Mouse (Mus musculus): ENCODE measurements around the gene Gm17387. TPM values are rescaled to one million over a fixed set of nuclear protein-coding genes. Genes with fewer than 3 reads are reported as not detected.

Gm17387 gene
- polyA plus RNA-seq, 1 experiment from 2014 or later: not detected

DNA sequence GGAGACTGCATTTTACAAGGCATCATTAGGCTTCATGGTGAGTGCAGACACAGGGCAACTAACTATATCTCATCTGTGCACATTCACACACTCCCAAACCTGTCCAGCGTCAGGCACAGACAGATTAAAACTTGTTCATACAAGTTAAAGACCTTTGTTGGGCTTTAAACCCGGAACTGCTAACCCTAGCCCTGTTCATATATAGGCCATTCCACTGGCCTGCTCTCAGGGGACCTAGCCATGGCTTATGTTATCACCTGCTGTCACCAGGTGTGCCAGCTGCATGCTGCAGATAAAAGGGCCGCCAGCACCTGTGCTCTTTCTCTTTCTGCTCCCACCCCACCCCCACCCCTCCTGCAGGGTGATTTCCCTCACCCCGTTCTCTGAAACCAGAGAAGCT, 13.6 kb downstream of the Gm17387 start:
- no peaks in the 10 kb centered on the region for H3K27me3 ChIP-seq (ENCODE audit: control insufficient read depth, insufficient read depth, low read length)
- no peak for ATAC-seq (ENCODE audit: insufficient number of reproducible peaks, insufficient read depth, low FRiP score, low read depth)
- H3K4me1 ChIP-seq (ENCODE audit: control insufficient read depth in 2 of 2, insufficient read depth in 2 of 2, low read length in 2 of 2): peaks cover 8 to 11% of the 10 kb centered on the region in 2 experiments
- no peak overlapping the region for H3K9ac ChIP-seq (ENCODE audit: low read length)
- 41% methylated on average over 4 of the region's 4 CpGs for WGBS
- H3K4me2 ChIP-seq (ENCODE audit: low read length): no peak overlapping the region
- H3K27ac ChIP-seq (replicated peaks in 1 of 2; ENCODE audit: control insufficient read depth in 1 of 2, insufficient read depth in 1 of 2, low read depth in 2 of 2, low read length in 2 of 2): no peak overlapping the region
- H3K4me3 ChIP-seq (ENCODE audit: control insufficient read depth in 1 of 2, insufficient read depth in 1 of 2, low read depth in 1 of 2, low read length in 2 of 2): no peak overlapping the region
- no peaks in the 10 kb centered on the region for H3K36me3 ChIP-seq (ENCODE audit: control insufficient read depth, insufficient read depth, low read length)
- no peaks in the 10 kb centered on the region for H3K9me3 ChIP-seq (ENCODE audit: control insufficient read depth, low read length)

DNA sequence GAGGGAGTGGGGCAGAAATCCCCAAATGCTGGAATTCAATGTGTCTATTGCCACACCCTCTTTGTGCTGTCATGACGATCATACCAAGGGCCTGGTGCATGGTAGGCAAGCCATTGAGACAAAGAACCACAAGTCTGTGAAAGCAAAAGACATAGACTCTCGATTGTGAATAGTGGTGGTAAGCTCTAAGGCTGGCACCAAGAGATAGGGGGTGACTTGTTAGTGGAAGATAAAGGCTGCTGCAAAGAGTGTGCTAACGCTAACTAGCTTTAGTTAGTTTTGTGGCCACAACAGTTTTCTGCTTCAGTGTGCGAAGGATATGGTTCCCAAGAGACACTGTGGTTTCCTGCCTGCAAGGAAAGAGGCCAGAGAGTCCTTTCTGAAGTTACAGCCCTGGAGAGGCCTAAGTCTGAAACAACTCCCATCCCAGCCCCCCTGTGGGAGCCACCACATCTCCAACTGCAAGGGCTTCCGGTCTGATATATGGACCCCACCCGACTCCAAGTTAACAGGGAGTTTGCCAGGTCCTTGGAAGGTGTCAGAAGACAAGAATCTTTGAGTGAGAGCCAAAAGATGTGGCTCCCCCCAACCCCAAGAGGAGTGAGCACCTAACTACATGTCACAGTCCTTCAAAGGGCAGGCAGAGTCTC, 18.1 kb downstream of the Gm17387 start:
- WGBS: 53% methylated on average over 6 of the region's 6 CpGs
- no peak for ATAC-seq (ENCODE audit: insufficient number of reproducible peaks, insufficient read depth, low FRiP score, low read depth)

DNA sequence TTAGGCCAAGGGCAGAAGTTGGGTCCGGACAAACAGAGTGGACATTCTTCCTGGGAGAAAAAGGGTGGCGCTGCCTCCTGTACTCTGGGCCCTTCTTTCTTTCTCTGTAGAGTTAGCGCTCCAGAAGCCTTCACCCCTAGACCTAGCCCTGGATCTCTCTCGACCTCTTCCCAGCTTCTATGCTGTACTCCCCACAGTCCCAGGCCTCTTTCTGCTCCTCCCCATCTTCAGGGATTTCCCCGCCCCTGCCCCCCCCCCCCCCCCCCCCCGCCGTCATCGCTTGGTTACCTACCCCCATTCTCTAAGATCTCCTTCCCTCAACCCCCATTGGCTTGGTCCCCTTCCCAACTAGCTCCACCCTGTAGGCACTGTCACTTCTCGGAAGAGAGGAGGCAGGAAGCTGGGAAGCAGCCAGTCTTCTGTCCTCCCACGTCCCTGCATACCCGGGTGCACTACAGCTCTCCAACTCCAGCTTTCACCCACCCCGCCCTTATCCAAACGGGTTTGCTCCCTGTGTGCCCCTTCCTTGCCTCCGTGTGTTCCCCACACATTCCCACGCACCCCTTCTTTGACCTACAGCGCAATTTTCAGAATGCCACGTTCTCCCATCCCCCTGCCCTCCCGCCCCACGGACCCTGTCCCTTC, 18.8 kb downstream of the Gm17387 start:
- peak; percentile 85 for ATAC-seq (ENCODE audit: insufficient number of reproducible peaks, insufficient read depth, low FRiP score, low read depth)
- H3K4me2 ChIP-seq (ENCODE audit: low read length): peak overlapping the region; percentile 85
- H3K9ac ChIP-seq (ENCODE audit: low read length): peak overlapping the region; percentile 58; the same call in 1 of the 2 replicates
- peak overlapping the region; percentile 85 to 86 for H3K27ac ChIP-seq (replicated peaks in 1 of 2; ENCODE audit: control insufficient read depth in 1 of 2, insufficient read depth in 1 of 2, low read depth in 2 of 2, low read length in 2 of 2)
- WGBS: 2% methylated on average over 14 of the region's 19 CpGs
- no peaks in the 10 kb centered on the region for H3K36me3 ChIP-seq (ENCODE audit: control insufficient read depth, insufficient read depth, low read length)
- H3K9me3 ChIP-seq (ENCODE audit: control insufficient read depth, low read length): no peaks in the 10 kb centered on the region
- peaks cover 6 to 10% of the 10 kb centered on the region in 2 experiments; a peak in 3 of 4 replicates for H3K4me1 ChIP-seq (ENCODE audit: control insufficient read depth in 2 of 2, insufficient read depth in 2 of 2, low read length in 2 of 2)
- H3K27me3 ChIP-seq (ENCODE audit: control insufficient read depth, insufficient read depth, low read length): no peaks in the 10 kb centered on the region
- peak overlapping the region; percentile 36 to 38 for H3K4me3 ChIP-seq (ENCODE audit: control insufficient read depth in 1 of 2, insufficient read depth in 1 of 2, low read depth in 1 of 2, low read length in 2 of 2)

More for the DNA sequence above, 18.1 kb downstream of the Gm17387 start:
- H3K4me2 ChIP-seq (ENCODE audit: low read length): peak overlapping the region; percentile 85; the same call in 1 of the 2 replicates
- peaks cover 6 to 10% of the 10 kb centered on the region in 2 experiments; a peak in 3 of 4 replicates for H3K4me1 ChIP-seq (ENCODE audit: control insufficient read depth in 2 of 2, insufficient read depth in 2 of 2, low read length in 2 of 2)
- H3K36me3 ChIP-seq (ENCODE audit: control insufficient read depth, insufficient read depth, low read length): no peaks in the 10 kb centered on the region
- no peaks in the 10 kb centered on the region for H3K27me3 ChIP-seq (ENCODE audit: control insufficient read depth, insufficient read depth, low read length)
- H3K4me3 ChIP-seq (ENCODE audit: control insufficient read depth in 1 of 2, insufficient read depth in 1 of 2, low read depth in 1 of 2, low read length in 2 of 2): no peak overlapping the region
- no peaks in the 10 kb centered on the region for H3K9me3 ChIP-seq (ENCODE audit: control insufficient read depth, low read length)
- no peak overlapping the region for H3K9ac ChIP-seq (ENCODE audit: low read length)
- H3K27ac ChIP-seq (replicated peaks in 1 of 2; ENCODE audit: control insufficient read depth in 1 of 2, insufficient read depth in 1 of 2, low read depth in 2 of 2, low read length in 2 of 2): peak overlapping the region; percentile 71 to 85

DNA sequence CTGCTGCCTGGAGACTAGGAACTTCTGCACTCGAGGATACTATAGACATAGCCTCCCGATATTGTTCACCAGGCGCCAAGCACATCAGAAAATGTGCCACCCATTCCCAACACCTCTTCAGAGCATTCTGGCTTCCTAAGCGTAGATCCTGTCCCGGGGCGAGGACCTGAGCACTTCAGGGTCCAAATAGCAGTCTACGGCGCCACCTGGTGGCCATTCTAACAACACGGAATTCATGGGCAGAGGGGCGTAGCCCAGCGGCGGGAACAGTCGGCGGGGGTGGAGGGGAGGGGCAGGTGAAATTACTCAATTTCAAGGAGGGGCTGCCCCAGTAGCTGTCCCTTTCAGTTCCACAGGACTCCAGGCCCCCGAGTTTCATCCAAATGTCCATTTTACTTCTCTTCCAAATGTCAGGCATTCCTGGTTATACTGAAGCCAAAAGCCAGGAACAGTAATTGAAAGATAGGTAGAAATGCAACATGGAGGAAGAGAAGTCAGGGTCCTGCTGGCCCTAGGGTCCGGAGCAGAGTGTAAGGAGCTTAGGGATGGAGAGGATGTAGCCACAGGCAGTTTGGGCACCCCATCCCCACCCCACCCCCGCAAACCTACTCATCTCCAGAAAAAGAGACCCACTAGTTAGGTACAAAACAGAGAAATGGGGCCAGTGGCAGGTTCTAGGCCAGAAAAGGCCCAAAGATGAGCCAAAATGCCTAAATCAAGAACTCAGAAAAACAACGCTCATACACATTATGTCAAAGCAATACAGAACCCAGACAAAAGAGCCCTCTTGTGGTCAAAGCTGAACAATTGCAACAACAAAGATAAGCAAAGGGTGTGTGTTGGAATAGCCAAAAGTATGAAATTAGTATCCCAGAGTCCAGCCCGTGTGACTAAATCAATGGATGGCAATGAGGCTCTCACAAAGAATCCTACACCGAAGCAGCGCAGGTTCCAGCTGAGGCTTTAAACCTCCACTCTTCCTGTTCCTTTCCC, 19.6 kb downstream of the Gm17387 start:
- WGBS: 8% methylated on average over 21 of the region's 21 CpGs

DNA sequence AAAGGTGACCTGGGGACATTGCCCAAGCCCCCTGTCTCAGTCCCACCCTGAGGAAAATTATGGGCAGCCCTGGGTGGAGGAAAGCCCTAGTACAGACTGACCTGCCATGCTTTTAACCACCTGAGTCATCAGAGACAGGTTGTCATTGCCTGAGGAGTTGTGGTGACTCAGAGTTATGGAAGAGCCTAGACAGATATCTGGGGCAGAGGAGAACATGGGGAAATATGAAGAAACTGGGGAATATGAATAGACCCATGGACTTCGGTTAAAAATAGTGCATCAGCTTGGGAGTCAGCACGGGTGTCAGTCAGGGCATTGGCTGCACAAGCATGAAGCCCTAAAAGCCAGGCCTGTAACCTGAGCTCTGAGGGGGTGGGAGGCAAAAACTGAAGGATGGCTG, 20.4 kb downstream of the Gm17387 start:
- no peak overlapping the region for H3K4me2 ChIP-seq (ENCODE audit: low read length)
- WGBS: 61% methylated on average over 2 of the region's 2 CpGs
- no peak overlapping the region for H3K4me3 ChIP-seq (ENCODE audit: control insufficient read depth in 1 of 2, insufficient read depth in 1 of 2, low read depth in 1 of 2, low read length in 2 of 2)
- no peaks in the 10 kb centered on the region for H3K27me3 ChIP-seq (ENCODE audit: control insufficient read depth, insufficient read depth, low read length)
- no peaks in the 10 kb centered on the region for H3K9me3 ChIP-seq (ENCODE audit: control insufficient read depth, low read length)
- no peak overlapping the region for H3K27ac ChIP-seq (replicated peaks in 1 of 2; ENCODE audit: control insufficient read depth in 1 of 2, insufficient read depth in 1 of 2, low read depth in 2 of 2, low read length in 2 of 2)
- no peak overlapping the region for H3K9ac ChIP-seq (ENCODE audit: low read length)
- H3K36me3 ChIP-seq (ENCODE audit: control insufficient read depth, insufficient read depth, low read length): no peaks in the 10 kb centered on the region
- no peak for ATAC-seq (ENCODE audit: insufficient number of reproducible peaks, insufficient read depth, low FRiP score, low read depth)
- peaks cover 6 to 10% of the 10 kb centered on the region in 2 experiments; a peak in 3 of 4 replicates for H3K4me1 ChIP-seq (ENCODE audit: control insufficient read depth in 2 of 2, insufficient read depth in 2 of 2, low read length in 2 of 2)

More for the DNA sequence above, 19.6 kb downstream of the Gm17387 start:
- Histone ChIP-seq H3K4me1 (ENCODE audit: control insufficient read depth in 2 of 2, insufficient read depth in 2 of 2, low read length in 2 of 2) (peaks cover 6 to 10% of the 10 kb centered on the region in 2 experiments; a peak in 3 of 4 replicates), H3K4me2 (ENCODE audit: low read length) (peak overlapping the region; percentile 85), H3K9me3 (ENCODE audit: control insufficient read depth, low read length) (no peaks in the 10 kb centered on the region), H3K36me3 (ENCODE audit: control insufficient read depth, insufficient read depth, low read length) (no peaks in the 10 kb centered on the region), H3K27ac (replicated peaks in 1 of 2; ENCODE audit: control insufficient read depth in 1 of 2, insufficient read depth in 1 of 2, low read depth in 2 of 2, low read length in 2 of 2) (peak overlapping the region; percentile 77 to 86), H3K4me3 (ENCODE audit: control insufficient read depth in 1 of 2, insufficient read depth in 1 of 2, low read depth in 1 of 2, low read length in 2 of 2) (peak overlapping the region; percentile 36 to 38), H3K9ac (ENCODE audit: low read length) (peak overlapping the region; percentile 58), H3K27me3 (ENCODE audit: control insufficient read depth, insufficient read depth, low read length) (no peaks in the 10 kb centered on the region)
- ATAC-seq (ENCODE audit: insufficient number of reproducible peaks, insufficient read depth, low FRiP score, low read depth): peak; percentile 84

DNA sequence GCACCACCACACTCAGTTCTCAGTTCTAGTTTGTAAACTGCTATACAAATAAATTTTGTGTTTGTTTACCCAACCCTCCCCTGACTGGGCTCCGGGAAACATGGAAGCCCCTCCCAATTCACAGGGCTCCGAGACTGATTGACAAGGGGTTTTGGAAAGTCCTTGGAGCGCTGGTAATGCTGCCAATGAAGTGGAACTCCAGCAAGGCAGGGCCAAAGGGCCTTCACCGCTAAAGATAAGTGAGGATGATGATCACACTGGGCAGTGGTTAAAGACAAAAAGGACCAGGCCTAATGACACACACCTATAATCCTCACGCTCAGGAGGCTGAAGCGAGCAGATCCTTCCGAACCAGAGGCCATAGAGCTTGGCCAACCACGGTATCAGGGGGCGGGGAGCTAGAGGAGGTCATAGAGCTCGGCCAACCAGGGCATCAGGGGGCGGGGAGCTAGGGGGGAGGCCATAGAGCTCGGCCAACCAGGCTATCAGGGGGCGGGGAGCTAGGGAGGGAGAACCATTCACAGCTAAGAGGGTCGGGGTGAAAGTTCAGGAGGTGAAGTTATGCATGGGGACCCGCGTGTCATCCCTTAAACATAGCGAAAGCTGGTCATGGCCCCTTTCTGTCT, 22.2 kb downstream of the Gm17387 start:
- Histone ChIP-seq H3K4me3 (ENCODE audit: control insufficient read depth in 1 of 2, insufficient read depth in 1 of 2, low read depth in 1 of 2, low read length in 2 of 2) (no peak overlapping the region), H3K27ac (replicated peaks in 1 of 2; ENCODE audit: control insufficient read depth in 1 of 2, insufficient read depth in 1 of 2, low read depth in 2 of 2, low read length in 2 of 2) (no peak overlapping the region), H3K27me3 (ENCODE audit: control insufficient read depth, insufficient read depth, low read length) (no peaks in the 10 kb centered on the region; the same call in 1 of the 2 replicates), H3K4me2 (ENCODE audit: low read length) (no peak overlapping the region), H3K9me3 (ENCODE audit: control insufficient read depth, low read length) (0 out of 2 replicates have a peak, but pooled peaks cover 2% of the 10 kb centered on the region), H3K9ac (ENCODE audit: low read length) (no peak overlapping the region), H3K36me3 (ENCODE audit: control insufficient read depth, insufficient read depth, low read length) (no peaks in the 10 kb centered on the region), H3K4me1 (ENCODE audit: control insufficient read depth in 2 of 2, insufficient read depth in 2 of 2, low read length in 2 of 2) (peaks cover 6 to 10% of the 10 kb centered on the region in 2 experiments; a peak in 3 of 4 replicates)
- 49% methylated on average over 17 of the region's 17 CpGs for WGBS
- no peak for ATAC-seq (ENCODE audit: insufficient number of reproducible peaks, insufficient read depth, low FRiP score, low read depth)

DNA sequence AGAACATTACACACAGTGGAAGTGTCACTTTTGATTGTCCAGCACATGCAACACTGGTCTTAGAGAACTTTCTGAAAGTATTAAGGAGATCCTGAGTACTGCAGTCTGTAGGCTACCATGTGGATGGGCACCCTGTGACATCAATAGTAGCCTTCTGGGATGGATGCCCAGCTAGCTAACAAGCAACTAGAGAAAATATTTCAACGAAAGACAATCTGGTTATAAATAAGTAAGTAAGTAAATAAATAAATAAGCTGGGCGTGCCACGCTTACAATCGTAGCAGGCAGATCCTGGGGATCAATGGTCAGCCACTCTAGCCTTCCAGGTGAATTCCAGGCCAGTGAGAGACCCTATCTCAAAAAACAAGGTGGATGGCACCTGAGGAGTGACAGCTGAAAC, 23.1 kb downstream of the Gm17387 start:
- WGBS: 88% methylated on average over 4 of the region's 4 CpGs
- no peak for ATAC-seq (ENCODE audit: insufficient number of reproducible peaks, insufficient read depth, low FRiP score, low read depth)
- Histone ChIP-seq H3K4me2 (ENCODE audit: low read length) (no peak overlapping the region), H3K27ac (replicated peaks in 1 of 2; ENCODE audit: control insufficient read depth in 1 of 2, insufficient read depth in 1 of 2, low read depth in 2 of 2, low read length in 2 of 2) (no peak overlapping the region), H3K4me1 (ENCODE audit: control insufficient read depth in 2 of 2, insufficient read depth in 2 of 2, low read length in 2 of 2) (peaks cover 4 to 8% of the 10 kb centered on the region in 2 experiments; a peak in 3 of 4 replicates), H3K9me3 (ENCODE audit: control insufficient read depth, low read length) (0 out of 2 replicates have a peak, but pooled peaks cover 2% of the 10 kb centered on the region), H3K36me3 (ENCODE audit: control insufficient read depth, insufficient read depth, low read length) (no peaks in the 10 kb centered on the region), H3K9ac (ENCODE audit: low read length) (no peak overlapping the region), H3K4me3 (ENCODE audit: control insufficient read depth in 1 of 2, insufficient read depth in 1 of 2, low read depth in 1 of 2, low read length in 2 of 2) (no peak overlapping the region), H3K27me3 (ENCODE audit: control insufficient read depth, insufficient read depth, low read length) (no peaks in the 10 kb centered on the region; the same call in 1 of the 2 replicates)
